20 mouse cellular contexts compared by ENCODE assay signal in the genomic region with DNA sequence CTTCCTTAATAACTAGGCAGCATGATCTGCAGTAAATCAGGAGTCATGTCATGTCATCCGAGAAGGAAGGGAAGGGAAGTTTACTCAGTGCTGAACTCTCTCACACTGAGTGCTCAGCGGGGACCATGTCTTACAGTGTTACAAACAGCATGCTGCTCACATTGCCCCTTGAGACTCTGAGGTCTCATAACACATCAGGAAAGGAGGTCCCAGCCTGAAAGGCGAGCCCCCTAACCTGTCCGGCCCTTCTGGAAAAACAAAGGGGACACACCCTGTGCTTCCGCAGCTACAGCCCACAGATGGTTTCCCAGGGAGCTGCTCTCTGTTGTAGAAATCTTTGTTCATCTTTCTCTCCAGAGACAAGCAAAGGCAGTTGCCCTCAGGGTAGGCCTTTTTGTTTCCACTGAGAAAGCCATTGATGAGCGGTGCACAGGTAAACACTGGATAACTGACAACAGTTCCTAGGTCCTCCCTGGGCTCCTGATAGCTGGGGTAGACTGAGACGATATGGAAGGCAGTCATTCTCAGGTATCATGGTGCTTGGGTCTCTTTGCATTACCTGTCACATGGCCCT.
DNase-seq lines count a peak whose midpoint lies in the region; ATAC-seq and TF ChIP-seq lines count a peak whose summit lies in the region.
"Had no signal": no experiment of that assay in that cellular context is flagged by ENCODE, and none has a peak within 500 bp of the region (broad histone marks: within the 10 kb centered on the region; RNA-seq: fewer than 3 reads in every experiment).

No protein-coding gene starts in this region.

- no peak for TF ChIP-seq CTCF in ES-Bruce4 (IDR thresholded peaks at IDR 0.05; ENCODE audit: low read depth, low read length)

- no peak overlapping the region for H3K4me3 ChIP-seq in kidney, embryonic 14.5 days (ENCODE audit: low read length)
- H3K4me3 ChIP-seq in ES-Bruce4 (ENCODE audit: low read depth, low read length) (no peak overlapping the region), ES-E14 (ENCODE audit: insufficient read depth in 1 of 2, low read depth in 1 of 2, low read length in 2 of 2, poor library complexity in 1 of 2, severe bottlenecking in 1 of 2) (no peak overlapping the region)
- H3K4me3 ChIP-seq in embryonic facial prominence, embryonic 10.5 days = no peak overlapping the region
- H3K4me3 ChIP-seq: forebrain, embryonic 15.5 days; heart, embryonic 12.5 days; hindbrain, embryonic 12.5 days; intestine, embryonic 15.5 days had no signal

- peaks cover 15% of the 10 kb centered on the region for H3K4me1 ChIP-seq in kidney, embryonic 14.5 days (ENCODE audit: control insufficient read depth, insufficient read depth, low read length)
- H3K4me1 ChIP-seq in ES-Bruce4 (ENCODE audit: control insufficient read depth, insufficient read depth, low read length) = peaks cover 7% of the 10 kb centered on the region
- H3K4me1 ChIP-seq in ES-E14 (ENCODE audit: control insufficient read depth in 2 of 2, insufficient read depth in 2 of 2, low read length in 2 of 2, poor library complexity in 1 of 2) = peaks cover 0 to 17% of the 10 kb centered on the region in 2 experiments; a peak in 2 of 4 replicates
- H3K4me1 ChIP-seq in embryonic facial prominence, embryonic 10.5 days = peaks cover 40% of the 10 kb centered on the region
- H3K4me1 ChIP-seq: heart, embryonic 12.5 days had no signal

- no peak for DNase-seq in kidney, postnatal 4 days
- DNase-seq in ES-E14 (ENCODE audit: low read depth, low spot score) = peak; percentile 73
- no peak for DNase-seq in embryonic facial prominence, embryonic 10.5 days (ENCODE audit: low spot score)
- DNase-seq in adrenal gland, postnatal 36 days = no peak
- no peak for DNase-seq in thymus, postnatal 25 days
- DNase-seq in urinary bladder, postnatal 4 days (ENCODE audit: low spot score in 2 of 2) = no peak
- DNase-seq: adrenal gland, postnatal 14 days; cerebellum, adult 18-20 months; cerebellum, adult 9-11 months; cerebellum, postnatal 36 days; gastrocnemius, postnatal 14 days; heart, postnatal 36 days had no signal

- no peak for TF ChIP-seq POLR2A in ES-Bruce4 (IDR thresholded peaks at IDR 0.05; ENCODE audit: insufficient read depth, low read length)

- H3K36me3 ChIP-seq in kidney, embryonic 14.5 days (ENCODE audit: control insufficient read depth, insufficient read depth, low read length) = no peaks in the 10 kb centered on the region
- H3K36me3 ChIP-seq in ES-Bruce4 (ENCODE audit: control insufficient read depth, insufficient read depth, low read length, poor library complexity, severe bottlenecking) (no peaks in the 10 kb centered on the region), ES-E14 (ENCODE audit: control insufficient read depth, insufficient read depth, low read length, poor library complexity, severe bottlenecking) (no peaks in the 10 kb centered on the region)
- no peaks in the 10 kb centered on the region for H3K36me3 ChIP-seq in embryonic facial prominence, embryonic 10.5 days (replicated peaks)
- H3K36me3 ChIP-seq: forebrain, embryonic 15.5 days; heart, embryonic 12.5 days; hindbrain, embryonic 12.5 days; intestine, embryonic 15.5 days had no signal

- no peak overlapping the region for H3K27ac ChIP-seq in kidney, embryonic 14.5 days (ENCODE audit: low read depth, low read length)
- H3K27ac ChIP-seq in ES-Bruce4 (ENCODE audit: insufficient read depth, low read length) = peak overlapping the region; percentile 45
- no peak overlapping the region; the same call in 1 of the 2 replicates for H3K27ac ChIP-seq in ES-E14 (ENCODE audit: insufficient read depth, low read depth, low read length, poor library complexity, severe bottlenecking)
- 0 out of 2 replicates have a peak overlapping the region, but pooled peaks have one; percentile 7 for H3K27ac ChIP-seq in embryonic facial prominence, embryonic 10.5 days (replicated peaks)
- H3K27ac ChIP-seq: forebrain, embryonic 15.5 days; hindbrain, embryonic 12.5 days; hindbrain, postnatal 0 days; intestine, embryonic 15.5 days had no signal

- ATAC-seq in kidney, embryonic 14.5 days (ENCODE audit: low FRiP score, low TSS enrichment) = peak; percentile 26; the same call in 1 of the 2 replicates
- ATAC-seq: activated CD4-positive, CD25-positive, alpha-beta regulatory T cell, adult 4 months; forebrain, embryonic 15.5 days; hindbrain, postnatal 0 days; intestine, embryonic 15.5 days had no signal

- H3K4me2 ChIP-seq in kidney, embryonic 14.5 days (replicated peaks; ENCODE audit: low read depth, low read length) = no peak overlapping the region
- H3K4me2 ChIP-seq: forebrain, embryonic 15.5 days; heart, embryonic 12.5 days; hindbrain, embryonic 12.5 days; intestine, embryonic 15.5 days had no signal

- 34% methylated on average over 7 of the region's 7 CpGs for WGBS in kidney, embryonic 14.5 days
- 50% methylated on average over 7 of the region's 7 CpGs for WGBS in embryonic facial prominence, embryonic 10.5 days

- in situ Hi-C loops in ES-E14 (cut with MboI; ENCODE audit: low sequenced_read_pairs in 2 of 2, unreplicated experiment in 2 of 2) = no loop called here

- TF ChIP-seq EP300 in ES-Bruce4 (IDR thresholded peaks at IDR 0.05; ENCODE audit: insufficient read depth, low read depth, low read length) = peak; percentile 66; the same call in 1 of the 2 replicates

- no peak overlapping the region for H3K9ac ChIP-seq in kidney, embryonic 14.5 days (ENCODE audit: low read depth, low read length)
- H3K9ac ChIP-seq in ES-Bruce4 (ENCODE audit: low read depth, poor library complexity, severe bottlenecking) (no peak overlapping the region), ES-E14 (ENCODE audit: insufficient read depth, low read depth, low read length, poor library complexity, severe bottlenecking) (no peak overlapping the region)
- H3K9ac ChIP-seq: forebrain, embryonic 15.5 days; heart, embryonic 12.5 days; hindbrain, embryonic 12.5 days; intestine, embryonic 15.5 days had no signal

- no peaks in the 10 kb centered on the region for H3K27me3 ChIP-seq in kidney, embryonic 14.5 days (ENCODE audit: control insufficient read depth, insufficient read depth, low read length)
- H3K27me3 ChIP-seq in ES-Bruce4 (ENCODE audit: control insufficient read depth, insufficient read depth, low read length, poor library complexity, severe bottlenecking) = no peaks in the 10 kb centered on the region
- H3K27me3 ChIP-seq in embryonic facial prominence, embryonic 10.5 days (replicated peaks; ENCODE audit: low read depth, poor library complexity, severe bottlenecking) = no peaks in the 10 kb centered on the region
- H3K27me3 ChIP-seq: forebrain, embryonic 15.5 days; heart, embryonic 12.5 days; hindbrain, embryonic 12.5 days; intestine, embryonic 15.5 days had no signal

- no peaks in the 10 kb centered on the region for H3K9me3 ChIP-seq in kidney, embryonic 14.5 days (ENCODE audit: control insufficient read depth, low read length)
- H3K9me3 ChIP-seq in ES-Bruce4 (replicated peaks; ENCODE audit: control insufficient read depth, insufficient read depth, low read length, poor library complexity, severe bottlenecking) (no peaks in the 10 kb centered on the region), ES-E14 (ENCODE audit: control insufficient read depth, insufficient read depth, low read depth, low read length) (no peaks in the 10 kb centered on the region)
- no peaks in the 10 kb centered on the region for H3K9me3 ChIP-seq in embryonic facial prominence, embryonic 10.5 days
- H3K9me3 ChIP-seq: forebrain, embryonic 15.5 days; heart, embryonic 12.5 days; hindbrain, embryonic 12.5 days; intestine, embryonic 15.5 days had no signal

TF ChIP-seq in ES-E14, 5 proteins besides CTCF, POLR2A, EP300 and RAD21:
- TF ChIP-seq ZNF384 (IDR thresholded peaks at IDR 0.05; ENCODE audit: low read depth, low read length) = no peak
- TF ChIP-seq HCFC1 (IDR thresholded peaks at IDR 0.05; ENCODE audit: borderline replicate concordance, insufficient read depth, low read length) = no peak
- no peak for TF ChIP-seq ZC3H11A (IDR thresholded peaks at IDR 0.05; ENCODE audit: borderline replicate concordance, low read depth, low read length)
- TF ChIP-seq CHD2 (IDR thresholded peaks at IDR 0.05; ENCODE audit: low read depth, low read length) = no peak
- TF ChIP-seq MAFK (IDR thresholded peaks at IDR 0.05; ENCODE audit: insufficient read depth, low read depth, low read length) = no peak

Comparison
In these comparisons a context has a peak if more than half of its experiments do, and no peak if none do; other contexts are left out.
1. H3K27ac ChIP-seq: peak in ES-Bruce4 (single experiment) and embryonic facial prominence, embryonic 10.5 days (single experiment); none in kidney, embryonic 14.5 days (single experiment) and ES-E14 (single experiment).